Mouse (Mus musculus) cerebellum, adult 2 months (tissue): ENCODE results near the gene Fbxl20. TPM values are rescaled to one million over a fixed set of nuclear protein-coding genes. Genes with fewer than 3 reads are reported as not detected.

Experiments
- DNase-seq, 2 experiments: peaks; one replicate each; pipeline ENCODE4 v3.0.0; 2021
- H3K27ac ChIP-seq: fragments of 200-500 bp; 2 replicates; pipeline ENCODE4 v1.5.1; 2012; ENCODE audit warnings: low read length, control low read depth, inconsistent platforms; ENCODE audit not compliant: insufficient read depth
- H3K27me3 ChIP-seq: fragments of 200-500 bp; 2 replicates; pipeline ENCODE4 v1.6.1; 2012; ENCODE audit warnings: inconsistent platforms, mild to moderate bottlenecking, low read length, moderate library complexity; ENCODE audit not compliant: control insufficient read depth, insufficient read depth
- H3K4me1 ChIP-seq: fragments of 200-500 bp; 2 replicates; pipeline ENCODE4 v1.6.1; 2011; ENCODE audit warnings: low read length; ENCODE audit not compliant: control insufficient read depth, insufficient read depth
- H3K4me3 ChIP-seq: fragments of 200-500 bp; replicated peaks from 2 replicates; pipeline ENCODE3; 2011; ENCODE audit warnings: mild to moderate bottlenecking, low read depth, low read length, control low read depth; ENCODE audit not compliant: insufficient read depth
- CTCF ChIP-seq: fragments of 200-500 bp; IDR thresholded peaks from 2 replicates; pipeline ENCODE4 v1.5.1; 2011; ENCODE audit warnings: low read depth, mild to moderate bottlenecking, control low read depth, low read length, moderate library complexity, borderline replicate concordance; ENCODE audit not compliant: insufficient read depth
- POLR2A ChIP-seq: fragments of 200-500 bp; IDR thresholded peaks from 2 replicates; pipeline ENCODE4 v1.6.1; 2011; ENCODE audit warnings: low read length, control low read depth, borderline replicate concordance; ENCODE audit not compliant: insufficient read depth
- WGBS: fragments of 180-500 bp; shearing (Covaris S2); methylation state at CpG from one replicate; pipeline ENCODE4 v1.1.7; 2018; 5-methylcytosine and 5-hydroxymethylcytosine counted together
- polyA plus RNA-seq: library from polyadenylated mRNA; depleted of rRNA; stranded (reverse); fragments of >200 nt; gene quantifications from 2 replicates; pipeline ENCODE4 v1.2.3, GENCODE M21; 2012

Fbxl20 gene
- polyA plus RNA-seq, 1 experiment = 23.0 TPM

GRCm38 (mm10) chr11:98150625-98151156, 488 bp upstream of the Fbxl20 start:
- no peaks in the 10 kb centered on the region for H3K27me3 ChIP-seq
- WGBS = 6% methylated on average over 10 of the region's 10 CpGs
- TF ChIP-seq CTCF (no peak), POLR2A (no peak)
- peaks cover 8% of the 10 kb centered on the region; the same call in 1 of the 2 replicates for H3K4me1 ChIP-seq
- no peak overlapping the region for H3K27ac ChIP-seq
- DNase-seq = no peak
- H3K4me3 ChIP-seq = no peak overlapping the region

DNA sequence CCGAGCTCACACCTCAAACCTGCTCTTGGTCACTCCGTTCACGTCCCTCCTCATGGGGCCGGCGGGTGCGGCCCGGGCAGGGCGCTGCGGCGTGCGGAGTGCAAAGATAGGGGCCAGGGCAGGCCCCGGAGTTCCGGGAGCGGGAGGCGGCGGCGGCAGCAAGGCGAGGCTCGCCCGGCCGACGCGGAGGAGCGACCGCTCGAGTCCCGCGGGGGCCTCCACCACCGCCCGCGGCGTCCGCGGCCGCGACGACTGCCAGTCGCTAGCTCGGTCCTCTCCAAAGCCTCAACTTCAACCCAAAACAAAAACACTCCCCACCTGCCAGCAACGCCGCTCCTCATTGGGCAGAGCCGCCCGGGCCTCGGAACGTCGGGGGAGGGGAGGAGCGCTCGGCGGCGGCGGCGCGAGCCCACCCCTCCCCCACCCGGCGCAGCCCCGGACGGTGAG, 876 bp downstream of the Fbxl20 start:
- TF ChIP-seq CTCF = no peak
- no peak; the same call in 1 of the 2 replicates for TF ChIP-seq POLR2A
- Histone ChIP-seq H3K27me3 (no peaks in the 10 kb centered on the region), H3K4me3 (peak overlapping the region; percentile 84), H3K4me1 (peaks cover 8% of the 10 kb centered on the region; the same call in 1 of the 2 replicates), H3K27ac (peak overlapping the region; percentile 82)
- under 1% methylated on average over 55 of the region's 57 CpGs for WGBS
- peak; percentile 94 to 95 for DNase-seq

DNA sequence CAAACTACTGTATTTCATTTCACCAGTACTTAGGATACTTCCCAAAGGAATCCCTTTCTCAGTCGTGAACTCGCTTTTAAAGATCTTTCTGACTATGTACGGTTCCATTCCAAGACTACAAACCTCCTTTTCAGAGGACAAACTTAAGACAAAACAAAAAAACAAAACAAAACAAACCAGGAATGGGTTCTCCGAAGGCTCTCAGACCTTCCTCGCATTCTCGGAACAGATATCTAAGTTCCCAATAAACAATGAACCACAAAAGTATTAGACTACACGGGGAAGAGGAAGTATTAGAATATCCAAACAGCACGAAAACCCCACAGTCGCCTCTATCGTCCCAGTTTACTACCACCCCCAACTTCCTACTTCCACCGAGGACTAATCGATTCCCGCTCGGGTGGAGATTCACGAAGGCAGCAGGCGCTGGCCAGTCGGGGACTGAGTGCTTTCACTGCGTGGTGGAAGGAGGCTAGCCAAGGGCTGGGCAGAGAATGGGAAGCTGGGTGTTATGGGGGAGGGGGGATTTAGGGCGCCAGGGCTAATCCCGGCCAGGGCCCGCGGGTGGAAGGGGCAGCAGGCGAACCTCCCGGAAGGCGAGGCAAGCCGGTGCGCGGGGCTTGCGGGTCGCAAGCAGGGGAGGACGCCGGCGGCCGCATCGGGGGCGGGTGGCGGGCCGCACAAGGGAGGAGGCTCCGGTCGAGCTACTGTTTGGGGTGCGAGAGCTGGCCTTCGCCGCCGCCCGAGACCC, 1.5 kb downstream of the Fbxl20 start:
- peak in 1 of 2 experiments; percentile 56 for DNase-seq
- under 1% methylated on average over 44 of the region's 45 CpGs for WGBS
- TF ChIP-seq CTCF = no peak
- no peak for TF ChIP-seq POLR2A

GRCm38 (mm10) chr11:98145856-98146255, 4.3 kb downstream of the Fbxl20 start:
- 68% methylated on average over 7 of the region's 7 CpGs for WGBS
- Histone ChIP-seq H3K27ac (no peak overlapping the region), H3K4me3 (no peak overlapping the region), H3K4me1 (peaks cover 8% of the 10 kb centered on the region; the same call in 1 of the 2 replicates), H3K27me3 (no peaks in the 10 kb centered on the region)
- TF ChIP-seq POLR2A = no peak
- no peak for TF ChIP-seq CTCF
- no peak for DNase-seq

More for the DNA sequence above, 1.5 kb downstream of the Fbxl20 start:
- H3K27me3 ChIP-seq = no peaks in the 10 kb centered on the region
- peak overlapping the region; percentile 74 for H3K27ac ChIP-seq
- H3K4me3 ChIP-seq = peak overlapping the region; percentile 84
- peaks cover 8% of the 10 kb centered on the region; the same call in 1 of the 2 replicates for H3K4me1 ChIP-seq

DNA sequence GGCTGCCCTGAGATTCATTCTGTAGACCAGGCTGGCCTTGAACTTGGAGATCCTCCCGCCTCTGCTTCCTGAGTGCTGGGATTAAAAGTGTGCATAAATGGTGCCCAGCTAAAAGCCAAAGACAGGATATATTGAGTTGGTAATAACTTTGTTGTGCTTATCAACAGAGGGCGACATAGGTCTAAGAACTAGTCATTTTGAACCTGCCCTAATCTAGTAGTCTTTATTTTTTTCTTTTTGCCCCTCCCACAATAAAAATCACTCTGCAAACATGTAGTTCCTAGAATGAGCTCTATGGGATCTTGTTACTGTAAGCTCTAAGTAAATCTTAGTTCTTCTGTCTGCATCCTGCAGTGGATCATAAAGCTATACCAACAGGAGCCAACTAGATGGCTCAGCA, 7.7 kb downstream of the Fbxl20 start:
- H3K27ac ChIP-seq = no peak overlapping the region
- no peaks in the 10 kb centered on the region for H3K27me3 ChIP-seq
- peaks cover 10% of the 10 kb centered on the region; the same call in 1 of the 2 replicates for H3K4me1 ChIP-seq
- TF ChIP-seq CTCF (no peak), POLR2A (no peak)
- DNase-seq = no peak
- no peak overlapping the region for H3K4me3 ChIP-seq
- WGBS = 97% methylated on average over 2 of the region's 2 CpGs

- DNase-seq = no peak
- H3K27ac ChIP-seq = no peak overlapping the region
- TF ChIP-seq POLR2A (no peak), CTCF (no peak)
- H3K27me3 ChIP-seq = no peaks in the 10 kb centered on the region
- H3K4me3 ChIP-seq = no peak overlapping the region
- H3K4me1 ChIP-seq = peaks cover 3% of the 10 kb centered on the region; the same call in 1 of the 2 replicates
- 47% methylated on average over 7 of the region's 7 CpGs for WGBS
Measured at GRCm38 (mm10) chr11:98138894-98139293, 11.3 kb downstream of the Fbxl20 start.

DNA sequence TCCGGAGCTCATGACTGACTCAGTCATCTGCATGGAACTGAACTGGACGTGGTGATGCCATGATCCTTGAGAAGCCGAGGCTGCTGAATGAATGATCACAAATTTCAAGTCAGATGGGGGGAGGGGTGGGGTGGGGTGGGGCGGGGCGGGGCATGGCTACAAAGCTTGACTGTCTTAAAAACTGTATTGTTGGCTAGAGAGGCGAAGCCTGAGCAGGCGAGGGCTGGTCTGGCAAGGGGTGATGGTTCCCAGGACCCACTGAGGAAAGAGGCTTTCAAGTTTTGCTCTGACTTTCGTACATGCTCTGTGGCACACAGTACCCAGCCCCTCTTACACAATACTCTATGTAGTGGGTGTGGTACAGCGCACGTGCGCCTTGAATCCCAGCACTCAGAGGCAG, 12.4 kb downstream of the Fbxl20 start:
- no peaks in the 10 kb centered on the region for H3K27me3 ChIP-seq
- H3K4me1 ChIP-seq = peaks cover 3% of the 10 kb centered on the region; the same call in 1 of the 2 replicates
- DNase-seq = no peak
- H3K4me3 ChIP-seq = no peak overlapping the region
- H3K27ac ChIP-seq = no peak overlapping the region
- TF ChIP-seq POLR2A (no peak), CTCF (no peak)
- 88% methylated on average over 11 of the region's 11 CpGs for WGBS

- Histone ChIP-seq H3K27me3 (no peaks in the 10 kb centered on the region), H3K4me1 (peaks cover 3% of the 10 kb centered on the region; the same call in 1 of the 2 replicates), H3K4me3 (no peak overlapping the region), H3K27ac (no peak overlapping the region)
- no peak for DNase-seq
- TF ChIP-seq POLR2A (no peak), CTCF (no peak)
- WGBS = 61% methylated on average over 4 of the region's 4 CpGs
Measured at GRCm38 (mm10) chr11:98134951-98135350, 15.3 kb downstream of the Fbxl20 start.
